Mouse (Mus musculus) forebrain, embryonic 16.5 days (tissue): ENCODE measurements around the gene Gse1. TPM values are rescaled to one million over a fixed set of nuclear protein-coding genes. Genes with fewer than 3 reads are reported as not detected.

ENCODE experiments used
- ATAC-seq: fragments of 200-750 bp; cut with Nextera tagmentation; 2 replicates; pipeline ENCODE4 v1.8.0; 2017; ENCODE audit warnings: mild to moderate bottlenecking, moderate library complexity
- H3K27ac ChIP-seq: fragments of 300-500 bp; sonication (generic); 2 replicates; pipeline ENCODE4 v1.5.1; 2014; ENCODE audit warnings: low read length, control low read depth
- H3K27me3 ChIP-seq: fragments of 300-500 bp; sonication (generic); replicated peaks from 2 replicates; pipeline ENCODE4 v1.6.1; 2014; ENCODE audit warnings: low read length; ENCODE audit not compliant: control insufficient read depth, insufficient read depth
- H3K36me3 ChIP-seq: fragments of 300-500 bp; sonication (generic); 2 replicates; pipeline ENCODE4 v1.6.1; 2014; ENCODE audit not compliant: control insufficient read depth, insufficient read depth
- H3K4me1 ChIP-seq: fragments of 300-500 bp; sonication (generic); replicated peaks from 2 replicates; pipeline ENCODE4 v1.6.1; 2014; ENCODE audit warnings: low read length; ENCODE audit not compliant: control insufficient read depth, insufficient read depth
- H3K4me2 ChIP-seq: fragments of 300-500 bp; sonication (generic); 2 replicates; pipeline ENCODE4 v1.6.1; 2014; ENCODE audit warnings: mild to moderate bottlenecking, low read length, control low read depth
- H3K4me3 ChIP-seq: fragments of 300-500 bp; sonication (generic); replicated peaks from 2 replicates; pipeline ENCODE4 v1.5.1; 2014; ENCODE audit warnings: mild to moderate bottlenecking, low read length, control low read depth
- H3K9ac ChIP-seq: fragments of 300-500 bp; sonication (generic); replicated peaks from 2 replicates; pipeline ENCODE4 v1.6.1; 2014; ENCODE audit warnings: low read depth, low read length, control low read depth
- H3K9me3 ChIP-seq: fragments of 300-500 bp; sonication (generic); 2 replicates; pipeline ENCODE4 v1.6.1; 2016; ENCODE audit warnings: low read length; ENCODE audit not compliant: control insufficient read depth
- WGBS: fragments of 180-500 bp; shearing (Covaris S2); extraction: QIAGEN DNeasy Blood & Tissue Kit; methylation state at CpG from one replicate; pipeline ENCODE4 v1.1.7; 2014; 5-methylcytosine and 5-hydroxymethylcytosine counted together
- polyA plus RNA-seq: library from polyadenylated mRNA; unstranded; fragments of >200 nt; fragmentation: Nextera tagmentation; extraction: Ambion mirVana; gene quantifications from 2 replicates; pipeline ENCODE4 v1.2.1, GENCODE M21; 2015

Gse1 gene
- polyA plus RNA-seq, 1 experiment from 2014 or later = 34.9 TPM

- 0 out of 2 replicates have a peak overlapping the region, but pooled peaks have one; percentile 9 for H3K9ac ChIP-seq
- no peak overlapping the region for H3K4me2 ChIP-seq
- H3K36me3 ChIP-seq = no peaks in the 10 kb centered on the region
- no peak for ATAC-seq
- H3K27ac ChIP-seq = peak overlapping the region; percentile 47; the same call in 1 of the 2 replicates
- H3K27me3 ChIP-seq = no peaks in the 10 kb centered on the region
- H3K4me1 ChIP-seq = peaks cover 61% of the 10 kb centered on the region
- no peak overlapping the region for H3K4me3 ChIP-seq
- no peaks in the 10 kb centered on the region for H3K9me3 ChIP-seq
- WGBS = 64% methylated on average over 3 of the region's 3 CpGs
Measured at GRCm38 (mm10) chr8:120396756-120397155, 168.5 kb downstream of the Gse1 start.

GRCm38 (mm10) chr8:120397444-120398411 lies 169.5 kb downstream of the Gse1 start:
- Histone ChIP-seq H3K9me3 (no peaks in the 10 kb centered on the region), H3K4me1 (peaks cover 53% of the 10 kb centered on the region), H3K27me3 (no peaks in the 10 kb centered on the region), H3K27ac (peak overlapping the region; percentile 63), H3K4me3 (no peak overlapping the region), H3K9ac (no peak overlapping the region), H3K4me2 (peak overlapping the region; percentile 33), H3K36me3 (no peaks in the 10 kb centered on the region)
- ATAC-seq = peak; percentile 68
- WGBS = 37% methylated on average over 15 of the region's 15 CpGs

- peak overlapping the region; percentile 32; the same call in 1 of the 2 replicates for H3K9ac ChIP-seq
- peak; percentile 60 for ATAC-seq
- no peak overlapping the region for H3K4me3 ChIP-seq
- WGBS = 38% methylated on average over 33 of the region's 33 CpGs
- H3K9me3 ChIP-seq = no peaks in the 10 kb centered on the region
- peak overlapping the region; percentile 34 for H3K4me2 ChIP-seq
- H3K4me1 ChIP-seq = peaks cover 43% of the 10 kb centered on the region
- H3K27me3 ChIP-seq = no peaks in the 10 kb centered on the region
- no peaks in the 10 kb centered on the region for H3K36me3 ChIP-seq
- peak overlapping the region; percentile 48 for H3K27ac ChIP-seq
Measured at GRCm38 (mm10) chr8:120399212-120399934, 171.1 kb downstream of the Gse1 start.

- H3K9ac ChIP-seq = no peak overlapping the region
- peaks cover 44% of the 10 kb centered on the region for H3K4me1 ChIP-seq
- ATAC-seq = no peak
- 91% methylated on average over 2 of the region's 2 CpGs for WGBS
- no peak overlapping the region for H3K4me3 ChIP-seq
- H3K27ac ChIP-seq = no peak overlapping the region
- no peaks in the 10 kb centered on the region for H3K27me3 ChIP-seq
- H3K9me3 ChIP-seq = no peaks in the 10 kb centered on the region
- H3K36me3 ChIP-seq = no peaks in the 10 kb centered on the region
- no peak overlapping the region for H3K4me2 ChIP-seq
Measured at GRCm38 (mm10) chr8:120401216-120401615, 173.0 kb downstream of the Gse1 start.

GRCm38 (mm10) chr8:120401712-120402111 lies 173.5 kb downstream of the Gse1 start:
- no peak for ATAC-seq
- Histone ChIP-seq H3K27ac (no peak overlapping the region), H3K36me3 (no peaks in the 10 kb centered on the region), H3K4me1 (peaks cover 43% of the 10 kb centered on the region), H3K9ac (no peak overlapping the region), H3K4me3 (no peak overlapping the region), H3K9me3 (no peaks in the 10 kb centered on the region), H3K4me2 (no peak overlapping the region), H3K27me3 (no peaks in the 10 kb centered on the region)
- WGBS = 90% methylated on average over 7 of the region's 7 CpGs

GRCm38 (mm10) chr8:120403606-120404269 lies 175.5 kb downstream of the Gse1 start:
- H3K36me3 ChIP-seq = no peaks in the 10 kb centered on the region
- no peaks in the 10 kb centered on the region for H3K9me3 ChIP-seq
- ATAC-seq = no peak
- WGBS = 82% methylated on average over 7 of the region's 7 CpGs
- no peak overlapping the region for H3K9ac ChIP-seq
- H3K27ac ChIP-seq = peak overlapping the region; percentile 74
- no peak overlapping the region for H3K4me2 ChIP-seq
- no peak overlapping the region for H3K4me3 ChIP-seq
- peaks cover 36% of the 10 kb centered on the region for H3K4me1 ChIP-seq
- no peaks in the 10 kb centered on the region for H3K27me3 ChIP-seq

- Histone ChIP-seq H3K9ac (no peak overlapping the region), H3K4me3 (no peak overlapping the region), H3K4me2 (no peak overlapping the region), H3K4me1 (peaks cover 36% of the 10 kb centered on the region), H3K36me3 (no peaks in the 10 kb centered on the region), H3K27me3 (no peaks in the 10 kb centered on the region), H3K27ac (peak overlapping the region; percentile 74), H3K9me3 (no peaks in the 10 kb centered on the region)
- peak; percentile 66 for ATAC-seq
- 9% methylated on average over 7 of the region's 7 CpGs for WGBS
Measured at GRCm38 (mm10) chr8:120404609-120405036, 176.4 kb downstream of the Gse1 start.

GRCm38 (mm10) chr8:120406008-120406632 lies 177.9 kb downstream of the Gse1 start:
- Histone ChIP-seq H3K36me3 (no peaks in the 10 kb centered on the region), H3K4me3 (no peak overlapping the region), H3K27me3 (no peaks in the 10 kb centered on the region), H3K27ac (no peak overlapping the region), H3K9me3 (no peaks in the 10 kb centered on the region), H3K9ac (no peak overlapping the region), H3K4me1 (peaks cover 45% of the 10 kb centered on the region), H3K4me2 (no peak overlapping the region)
- 91% methylated on average over 12 of the region's 12 CpGs for WGBS
- no peak for ATAC-seq
